Mouse (Mus musculus) bone marrow, adult 2 months (tissue): ENCODE measurements around the gene Atox1. TPM values are rescaled to one million over a fixed set of nuclear protein-coding genes. Genes with fewer than 3 reads are reported as not detected.

Experiments
- H3K27ac ChIP-seq: fragments of 200-500 bp; 2 replicates; pipeline ENCODE4 v1.5.1; 2012; ENCODE audit warnings: low read depth, mild to moderate bottlenecking, control low read depth, inconsistent platforms, low read length; ENCODE audit not compliant: control insufficient read depth, poor library complexity, insufficient read depth
- H3K4me1 ChIP-seq: fragments of 200-500 bp; 2 replicates; pipeline ENCODE4 v1.6.1; 2011; ENCODE audit warnings: low read length; ENCODE audit not compliant: control insufficient read depth, insufficient read depth
- H3K4me3 ChIP-seq: fragments of 200-500 bp; replicated peaks from 2 replicates; pipeline ENCODE3; 2011; ENCODE audit warnings: mild to moderate bottlenecking, low read depth, low read length, control low read depth; ENCODE audit not compliant: control insufficient read depth
- CTCF ChIP-seq: fragments of 200-500 bp; IDR thresholded peaks from 2 replicates; pipeline ENCODE4 v1.5.1; 2011; ENCODE audit warnings: low read length, control low read depth; ENCODE audit not compliant: control insufficient read depth, insufficient read depth
- POLR2A ChIP-seq: fragments of 200-500 bp; IDR thresholded peaks from 2 replicates; pipeline ENCODE4 v1.6.1; 2011; ENCODE audit warnings: low read depth, mild to moderate bottlenecking, control low read depth, low read length, borderline replicate concordance; ENCODE audit not compliant: control insufficient read depth
- WGBS: fragments of 180-500 bp; shearing (Covaris S2); methylation state at CpG from one replicate; pipeline ENCODE4 v1.1.7; 2018; 5-methylcytosine and 5-hydroxymethylcytosine counted together
- polyA plus RNA-seq: library from polyadenylated mRNA; stranded (reverse); fragments of >200 nt; gene quantifications from 2 replicates; pipeline ENCODE4 v1.2.4, GENCODE M21; 2011; ENCODE audit warnings: low replicate concordance; ENCODE audit not compliant: missing spikeins, insufficient read depth, insufficient read length

Atox1 gene
- polyA plus RNA-seq, 1 experiment: 128 TPM

GRCm38 (mm10) chr11:55471467-55471866 is 10.4 kb upstream of the Atox1 start:
- TF ChIP-seq CTCF (no peak), POLR2A (no peak)
- H3K4me1 ChIP-seq: peaks cover 3% of the 10 kb centered on the region; the same call in 1 of the 2 replicates
- H3K4me3 ChIP-seq: no peak overlapping the region
- no peak overlapping the region for H3K27ac ChIP-seq
- 59% methylated on average over 7 of the region's 7 CpGs for WGBS

- TF ChIP-seq POLR2A (no peak), CTCF (no peak)
- Histone ChIP-seq H3K27ac (no peak overlapping the region), H3K4me1 (peaks cover 3% of the 10 kb centered on the region; the same call in 1 of the 2 replicates), H3K4me3 (peak overlapping the region; percentile 61)
- 11% methylated on average over 8 of the region's 8 CpGs for WGBS
Observed at GRCm38 (mm10) chr11:55470761-55471160, 9.7 kb upstream of the Atox1 start.

- WGBS: under 1% methylated on average over 46 of the region's 46 CpGs
- H3K4me3 ChIP-seq: peak overlapping the region; percentile 78
- H3K4me1 ChIP-seq: peaks cover 3% of the 10 kb centered on the region; the same call in 1 of the 2 replicates
- TF ChIP-seq CTCF (no peak), POLR2A (no peak)
- peak overlapping the region; percentile 48; the same call in 1 of the 2 replicates for H3K27ac ChIP-seq
Observed at GRCm38 (mm10) chr11:55469923-55470691, 9.1 kb upstream of the Atox1 start.

- Histone ChIP-seq H3K4me3 (peak within 1 kb of the TSS; percentile 78), H3K27ac (peak within 1 kb of the TSS; percentile 91), H3K4me1 (peaks cover 3% of the 10 kb centered on the region; the same call in 1 of the 2 replicates)
- peak; percentile 33; the same call in 1 of the 2 replicates for TF ChIP-seq CTCF
- TF ChIP-seq POLR2A: peak; percentile 99
- WGBS: under 1% methylated on average over 57 of the region's 57 CpGs
Observed at GRCm38 (mm10) chr11:55469048-55469843, 8.2 kb upstream of the Atox1 start, which contains the start of gene G3bp1. Gene G3bp1 (plus strand): TSS chr11:55469685.

GRCm38 (mm10) chr11:55468611-55469047 is 7.6 kb upstream of the Atox1 start:
- H3K4me1 ChIP-seq: peaks cover 3% of the 10 kb centered on the region; the same call in 1 of the 2 replicates
- TF ChIP-seq POLR2A (no peak), CTCF (no peak)
- under 1% methylated on average over 17 of the region's 17 CpGs for WGBS

GRCm38 (mm10) chr11:55468012-55468411 is 7.0 kb upstream of the Atox1 start:
- Histone ChIP-seq H3K4me3 (peak overlapping the region; percentile 69), H3K27ac (peak overlapping the region; percentile 91), H3K4me1 (peaks cover 3% of the 10 kb centered on the region; the same call in 1 of the 2 replicates)
- WGBS: 77% methylated on average over 10 of the region's 10 CpGs
- TF ChIP-seq CTCF (no peak), POLR2A (no peak)

More at GRCm38 (mm10) chr11:55468611-55469047, 7.6 kb upstream of the Atox1 start:
- H3K4me3 ChIP-seq: peak overlapping the region; percentile 69
- peak overlapping the region; percentile 91 for H3K27ac ChIP-seq

- Histone ChIP-seq H3K27ac (no peak overlapping the region), H3K4me3 (no peak overlapping the region), H3K4me1 (peaks cover 1% of the 10 kb centered on the region; the same call in 1 of the 2 replicates)
- TF ChIP-seq POLR2A (no peak), CTCF (no peak)
- 83% methylated on average over 3 of the region's 3 CpGs for WGBS
Observed at GRCm38 (mm10) chr11:55465177-55465576, 4.1 kb upstream of the Atox1 start.

- no peak for TF ChIP-seq CTCF
- no peak for TF ChIP-seq POLR2A
- 87% methylated on average over 10 of the region's 10 CpGs for WGBS
- Histone ChIP-seq H3K4me3 (no peak overlapping the region), H3K4me1 (peaks cover 1% of the 10 kb centered on the region; the same call in 1 of the 2 replicates), H3K27ac (no peak overlapping the region)
Observed at GRCm38 (mm10) chr11:55464707-55465106, 3.7 kb upstream of the Atox1 start.
